Mouse (Mus musculus) spleen, postnatal 0 days (tissue): ENCODE measurements around the gene Abca7. TPM values are rescaled to one million over a fixed set of nuclear protein-coding genes. Genes with fewer than 3 reads are reported as not detected.

Experiments
- polyA plus RNA-seq: library from polyadenylated mRNA; unstranded; fragments of >200 nt; fragmentation: Nextera tagmentation; extraction: Ambion mirVana; gene quantifications from 2 replicates; pipeline ENCODE4 v1.2.1, GENCODE M21; 2015

The Abca7 gene
- 8.3 and 8.8 TPM in 2 replicates for polyA plus RNA-seq

DNA sequence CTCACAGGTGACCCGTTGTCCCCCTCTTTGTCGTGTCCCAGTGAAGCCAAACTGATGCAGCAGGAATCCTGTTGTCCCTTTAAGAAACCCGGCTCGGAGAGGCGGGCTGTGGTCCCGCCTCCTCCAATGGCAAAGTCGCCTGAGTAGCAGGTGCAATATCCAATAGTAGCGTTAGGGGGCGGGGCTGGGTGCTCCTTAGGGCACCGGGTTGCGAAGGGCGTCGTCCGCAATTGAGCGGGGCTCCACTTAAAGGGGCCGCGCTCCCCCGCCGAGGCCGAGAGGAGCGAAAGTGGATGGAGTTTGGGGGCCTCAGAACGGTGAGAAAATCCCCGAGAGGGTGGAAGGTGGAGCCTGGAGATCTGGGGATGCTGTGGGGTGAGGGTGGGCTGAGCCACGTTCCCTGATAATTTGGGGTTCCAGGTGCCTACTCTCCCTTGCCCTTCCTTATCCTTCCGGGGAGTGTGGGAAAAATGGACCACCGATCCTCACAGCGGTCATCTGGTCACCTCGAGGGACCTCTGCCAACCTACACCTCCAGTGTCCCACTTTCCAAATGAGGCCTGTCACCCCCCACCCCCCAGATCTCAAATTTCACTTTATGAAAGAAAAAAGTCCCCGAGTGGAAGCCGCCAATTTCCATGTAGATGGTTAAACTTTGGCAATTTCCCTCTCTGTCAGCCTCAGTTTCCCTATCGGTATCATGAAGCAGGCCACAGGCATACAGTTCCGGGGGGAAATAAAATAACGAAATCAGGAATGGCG is at the start of gene Abca7:
Gene Abca7 (plus strand): TSS at position 223 of the 762 bp plus-strand sequence.

DNA sequence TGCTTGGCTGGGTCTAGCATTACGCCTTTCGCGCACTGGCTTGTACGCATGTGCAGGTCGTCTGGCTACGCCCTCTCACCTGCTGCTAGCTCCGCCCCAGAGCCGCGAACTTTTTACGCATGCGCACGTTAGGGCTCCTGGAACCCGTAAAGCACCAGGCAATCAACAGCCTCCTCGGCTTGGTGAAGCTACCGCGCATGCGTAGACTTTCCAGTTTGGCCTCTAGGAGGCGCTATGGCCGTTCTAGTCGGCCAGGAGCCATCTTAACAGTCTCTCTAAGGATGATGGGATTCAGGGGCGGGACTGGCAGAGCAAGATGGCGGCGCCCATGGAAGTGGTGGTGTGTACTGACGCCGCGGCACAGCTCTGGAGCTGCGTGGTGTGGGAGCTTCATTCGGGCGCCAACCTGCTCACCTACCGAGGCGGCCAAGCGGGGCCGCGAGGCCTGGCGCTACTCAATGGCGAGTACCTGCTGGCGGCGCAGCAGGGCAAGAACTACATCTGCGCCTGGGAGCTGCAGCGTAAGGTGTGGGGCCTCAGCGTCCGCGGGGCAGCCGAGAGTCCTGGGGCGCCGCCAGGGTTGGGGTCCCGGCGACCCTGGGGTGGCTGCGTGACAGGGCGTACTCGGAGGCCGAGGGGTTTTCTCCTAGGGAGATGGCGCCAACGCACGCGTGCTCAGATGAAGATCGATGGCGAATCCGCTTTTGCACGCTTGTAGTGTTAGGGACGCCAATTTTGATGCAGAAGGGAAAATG is 36.3 kb upstream of the Abca7 start, which contains the start of gene Wdr18:
Gene Wdr18 (plus strand): TSS at position 306 of the 755 bp plus-strand sequence.

GRCm38 (mm10) chr10:79970415-79971182 is 25.7 kb upstream of the Abca7 start, which contains the start of gene Grin3b:
TSS of gene Grin3b (plus strand) at chr10:79970715.

GRCm38 (mm10) chr10:79984195-79984816 is 12.0 kb upstream of the Abca7 start, which contains the start of gene Tmem259:
TSS of gene Tmem259 (minus strand) at chr10:79984330.

GRCm38 (mm10) chr10:79988506-79989271 is 7.6 kb upstream of the Abca7 start, which contains the start of gene Cnn2:
TSS of gene Cnn2 (plus strand) at chr10:79988584.

DNA sequence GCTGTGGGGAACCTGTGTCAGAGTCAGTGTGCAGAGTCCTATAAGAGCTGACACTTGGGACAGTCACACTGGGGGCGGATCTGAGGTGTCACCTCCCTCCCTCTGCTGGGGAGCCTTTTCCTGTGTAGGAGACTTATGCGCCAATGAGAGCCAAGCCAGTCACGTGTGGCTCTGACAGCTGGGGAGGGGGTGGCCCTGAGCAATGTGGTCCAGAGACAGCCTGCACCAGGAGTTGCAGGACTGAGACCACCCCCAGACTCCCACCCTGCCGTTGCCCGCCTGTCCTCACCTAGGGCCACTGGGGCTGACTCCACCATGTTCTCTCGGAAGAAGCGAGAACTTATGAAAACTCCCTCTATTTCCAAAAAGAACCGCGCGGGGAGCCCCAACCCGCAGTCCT is 20.2 kb downstream of the Abca7 start, which contains the start of gene Arhgap45:
Gene Arhgap45 (plus strand): TSS at position 143 of the 400 bp plus-strand sequence.

DNA sequence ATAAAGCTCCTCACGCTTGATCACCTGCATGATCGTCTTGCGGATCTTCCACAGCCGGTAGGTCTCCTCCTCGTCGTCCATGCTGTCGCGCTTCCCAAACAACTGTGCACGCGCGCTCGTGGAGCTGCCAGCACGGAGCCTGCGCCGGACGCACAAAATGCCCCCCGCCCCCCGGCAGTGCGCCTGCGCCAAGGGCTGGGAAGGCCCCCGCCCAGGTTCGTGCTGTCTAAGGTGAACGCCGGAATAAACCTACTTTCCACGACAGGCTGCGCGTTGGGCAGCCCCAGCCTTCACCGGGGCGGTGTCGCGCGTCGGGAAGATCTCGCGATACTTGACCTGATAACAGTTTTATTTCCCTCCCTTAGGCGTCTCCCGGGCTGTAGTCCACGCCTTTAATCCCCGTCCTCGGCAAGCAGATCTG is 43.3 kb downstream of the Abca7 start, which contains the start of gene Polr2e:
Gene Polr2e (minus strand): TSS at position 237 of the 421 bp plus-strand sequence.

DNA sequence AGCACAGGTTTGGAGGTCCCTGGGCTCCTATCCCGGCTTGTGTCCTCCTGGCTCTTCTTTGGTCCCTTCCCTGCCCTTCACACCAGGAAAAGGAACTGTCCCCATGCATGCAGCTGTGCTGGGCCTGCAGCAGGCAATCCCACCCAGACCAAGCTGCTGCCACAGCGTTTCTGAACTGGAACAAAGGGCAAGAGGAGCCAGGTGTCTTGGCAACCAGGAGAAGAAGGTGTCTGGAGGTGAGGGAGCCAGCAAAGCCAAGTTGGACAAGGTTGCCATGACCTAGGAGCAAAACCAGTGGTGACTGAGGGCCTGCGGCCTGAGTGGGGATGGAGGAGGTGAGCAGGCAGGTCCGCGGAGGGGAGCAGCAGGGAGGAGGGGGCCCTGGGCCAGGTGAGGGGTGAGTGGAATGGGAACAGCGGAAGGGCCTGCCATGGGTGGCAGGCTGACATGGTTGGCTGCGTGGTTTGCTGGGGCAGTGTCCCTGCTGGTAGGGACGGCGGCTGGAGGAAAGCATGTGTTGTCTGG is 50.8 kb downstream of the Abca7 start, which contains the start of gene Gpx4:
Gene Gpx4 (plus strand): TSS at position 126 of the 525 bp plus-strand sequence.

Other genes starting within 250 kb of the Abca7 start
- gene Polrmt, start 249.9 kb upstream of the Abca7 start, polyA plus RNA-seq: 15.7 and 18.4 TPM in 2 replicates
- gene Fgf22, start 241.4 kb upstream of the Abca7 start, polyA plus RNA-seq: 0.28 TPM in 1 of 2 replicates, not detected in the other
- 41.4 and 42.3 TPM in 2 replicates for gene Rnf126, start 229.5 kb upstream of the Abca7 start, polyA plus RNA-seq
- 3.3 and 3.6 TPM in 2 replicates for gene Fstl3, start 219.2 kb upstream of the Abca7 start, polyA plus RNA-seq
- gene Prss57, start 205.5 kb upstream of the Abca7 start, polyA plus RNA-seq: 9.3 and 15.0 TPM in 2 replicates
- gene Palm, start 202.9 kb upstream of the Abca7 start, polyA plus RNA-seq: 16.9 and 22.9 TPM in 2 replicates
- 0.08 and 0.27 TPM in 2 replicates for gene Misp, start 175.5 kb upstream of the Abca7 start, polyA plus RNA-seq
- gene Ptbp1, start 142.1 kb upstream of the Abca7 start, polyA plus RNA-seq: 131 and 134 TPM in 2 replicates
- 176 and 239 TPM in 2 replicates for gene Prtn3, start 122.0 kb upstream of the Abca7 start, polyA plus RNA-seq
- gene Plppr3, start 121.9 kb upstream of the Abca7 start, polyA plus RNA-seq: 9.7 and 12.6 TPM in 2 replicates
- gene Elane, start 110.2 kb upstream of the Abca7 start, polyA plus RNA-seq: 219 and 294 TPM in 2 replicates
- gene Cfd, start 105.6 kb upstream of the Abca7 start, polyA plus RNA-seq: not detected in 2 replicates
- gene Med16, start 87.6 kb upstream of the Abca7 start, polyA plus RNA-seq: 20.3 and 23.3 TPM in 2 replicates
- gene Gm26602, start 85.6 kb upstream of the Abca7 start, polyA plus RNA-seq: not detected in 2 replicates
- 0.41 and 0.68 TPM in 2 replicates for gene Kiss1r, start 79.5 kb upstream of the Abca7 start, polyA plus RNA-seq
- 107 and 121 TPM in 2 replicates for gene R3hdm4, start 75.3 kb upstream of the Abca7 start, polyA plus RNA-seq
- 6.2 and 8.2 TPM in 2 replicates for gene Arid3a, start 69.5 kb upstream of the Abca7 start, polyA plus RNA-seq
- gene Wdr18, start 36.3 kb upstream of the Abca7 start, polyA plus RNA-seq: 64.8 and 66.8 TPM in 2 replicates
- gene Grin3b, start 25.8 kb upstream of the Abca7 start, polyA plus RNA-seq: 0.11 TPM in 2 replicates
- gene Tmem259, start 12.2 kb upstream of the Abca7 start, polyA plus RNA-seq: 16.8 and 16.9 TPM in 2 replicates
- 98.3 and 121 TPM in 2 replicates for gene Cnn2, start 7.9 kb upstream of the Abca7 start, polyA plus RNA-seq
- 34.2 and 41.9 TPM in 2 replicates for gene Arhgap45, start 20.2 kb downstream of the Abca7 start, polyA plus RNA-seq
- gene Polr2e, start 43.3 kb downstream of the Abca7 start, polyA plus RNA-seq: 108 and 111 TPM in 2 replicates
- 650 and 699 TPM in 2 replicates for gene Gpx4, start 50.7 kb downstream of the Abca7 start, polyA plus RNA-seq
- 15.9 and 16.2 TPM in 2 replicates for gene Sbno2, start 109.1 kb downstream of the Abca7 start, polyA plus RNA-seq
- gene Stk11, start 119.3 kb downstream of the Abca7 start, polyA plus RNA-seq: 27.2 and 28.1 TPM in 2 replicates
- 340 and 357 TPM in 2 replicates for gene Atp5d, start 142.1 kb downstream of the Abca7 start, polyA plus RNA-seq
- 0.64 and 1.0 TPM in 2 replicates for gene Cbarp, start 144.3 kb downstream of the Abca7 start, polyA plus RNA-seq
- gene Midn, start 151.8 kb downstream of the Abca7 start, polyA plus RNA-seq: 6.4 and 8.1 TPM in 2 replicates
- 139 and 157 TPM in 2 replicates for gene Cirbp, start 169.5 kb downstream of the Abca7 start, polyA plus RNA-seq
- 11.0 and 12.5 TPM in 2 replicates for gene 1600002K03Rik, start 176.4 kb downstream of the Abca7 start, polyA plus RNA-seq
- gene Efna2, start 183.0 kb downstream of the Abca7 start, polyA plus RNA-seq: 2.0 and 3.0 TPM in 2 replicates
- 34.1 and 39.0 TPM in 2 replicates for gene Mum1, start 229.9 kb downstream of the Abca7 start, polyA plus RNA-seq